Mouse (Mus musculus) G1E (cell line): ENCODE measurements around the gene Insl3.

ENCODE experiments used
- CTCF ChIP-seq: IDR thresholded peaks from 2 replicates; pipeline ENCODE4 v1.5.1; 2012; ENCODE audit warnings: low read depth, low read length, inconsistent platforms, mixed read lengths
- GATA1 ChIP-seq: IDR thresholded peaks from 2 replicates; pipeline ENCODE4 v1.6.1; 2012; ENCODE audit warnings: borderline replicate concordance, low read length, inconsistent platforms, mixed read lengths

- TF ChIP-seq CTCF (no peak), GATA1 (no peak)
Observed at GRCm38 (mm10) chr8:71700493-71701269, 11.7 kb downstream of the Insl3 start.
